Mouse (Mus musculus): ENCODE measurements around the gene Kcnb1. TPM values are rescaled to one million over a fixed set of nuclear protein-coding genes. Genes with fewer than 3 reads are reported as not detected.

Gene Kcnb1
- polyA plus RNA-seq (2015; fragmentation: Nextera tagmentation; extraction: Ambion mirVana): 1.1 TPM in 2 replicates

DNA sequence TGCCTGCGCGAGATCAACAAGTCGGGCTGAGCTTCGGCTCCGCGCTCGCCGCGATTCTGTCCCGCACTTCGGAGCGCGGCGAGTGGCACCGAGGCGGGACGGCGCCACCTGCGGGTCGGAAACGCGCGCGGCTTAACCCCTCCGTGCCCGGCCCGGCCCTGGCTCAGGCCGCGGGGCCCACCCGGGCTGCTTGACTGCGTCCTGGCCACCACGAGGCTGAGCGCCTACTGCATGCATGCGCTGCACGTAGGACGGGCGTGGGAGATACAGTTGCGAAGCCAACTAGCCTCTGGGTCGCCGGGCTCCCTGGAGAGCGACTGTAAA lies at the start of gene Kcnb1:
Gene Kcnb1, minus strand, starts transcription at position 80 of the 324 bp plus-strand sequence.
- peaks cover 13% of the 10 kb centered on the region for H3K4me1 ChIP-seq (ENCODE audit: control insufficient read depth, insufficient read depth, low read length)
- peak; percentile 69 for ATAC-seq
- under 1% methylated on average over 41 of the region's 41 CpGs for WGBS
- H3K36me3 ChIP-seq (ENCODE audit: control insufficient read depth, insufficient read depth, low read length): no peaks in the 10 kb centered on the region
- H3K27me3 ChIP-seq (replicated peaks; ENCODE audit: control insufficient read depth, insufficient read depth, low read length): peaks cover 41% of the 10 kb centered on the region
- peak within 1 kb of the TSS; percentile 64 for H3K4me3 ChIP-seq (ENCODE audit: low read length)
- peak within 1 kb of the TSS; percentile 64 for H3K9ac ChIP-seq (ENCODE audit: low read depth, low read length)
- peak within 1 kb of the TSS; percentile 93 for H3K4me2 ChIP-seq (ENCODE audit: low read depth, low read length)
- H3K27ac ChIP-seq (ENCODE audit: low read length): peak within 1 kb of the TSS; percentile 23
- H3K9me3 ChIP-seq (ENCODE audit: control insufficient read depth, low read length): no peaks in the 10 kb centered on the region

DNA sequence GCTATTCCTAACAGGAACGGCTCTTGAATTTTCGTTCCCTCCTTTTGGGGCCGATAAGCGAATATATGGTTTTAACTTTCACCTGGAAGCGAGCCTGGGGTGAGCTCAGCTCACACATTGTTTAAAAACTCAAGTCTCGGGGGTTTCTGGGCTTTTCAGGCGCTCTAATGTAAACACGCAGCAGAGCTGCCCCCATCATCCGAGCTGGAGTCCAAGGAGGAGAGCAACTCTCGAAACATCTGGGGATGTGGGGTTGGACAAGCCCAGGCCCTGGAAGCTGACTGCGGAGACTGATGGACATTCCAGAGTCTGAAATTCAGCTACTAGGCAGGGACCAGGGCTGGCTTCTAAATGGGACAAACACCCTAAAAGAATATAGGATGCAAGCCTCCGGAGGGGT lies 49.3 kb upstream of the Kcnb1 start:
- Histone ChIP-seq H3K9ac (ENCODE audit: low read depth, low read length) (peak overlapping the region; percentile 30; the same call in 1 of the 2 replicates), H3K36me3 (ENCODE audit: control insufficient read depth, insufficient read depth, low read length) (no peaks in the 10 kb centered on the region), H3K27me3 (replicated peaks; ENCODE audit: control insufficient read depth, insufficient read depth, low read length) (peaks cover 8% of the 10 kb centered on the region; the same call in 1 of the 2 replicates), H3K4me2 (ENCODE audit: low read depth, low read length) (peak overlapping the region; percentile 73), H3K27ac (ENCODE audit: low read length) (peak overlapping the region; percentile 15; the same call in 1 of the 2 replicates), H3K4me1 (ENCODE audit: control insufficient read depth, insufficient read depth, low read length) (peaks cover 11% of the 10 kb centered on the region), H3K4me3 (ENCODE audit: low read length) (peak overlapping the region; percentile 54), H3K9me3 (ENCODE audit: control insufficient read depth, low read length) (no peaks in the 10 kb centered on the region)
- WGBS: 21% methylated on average over 12 of the region's 12 CpGs
- ATAC-seq: no peak

DNA sequence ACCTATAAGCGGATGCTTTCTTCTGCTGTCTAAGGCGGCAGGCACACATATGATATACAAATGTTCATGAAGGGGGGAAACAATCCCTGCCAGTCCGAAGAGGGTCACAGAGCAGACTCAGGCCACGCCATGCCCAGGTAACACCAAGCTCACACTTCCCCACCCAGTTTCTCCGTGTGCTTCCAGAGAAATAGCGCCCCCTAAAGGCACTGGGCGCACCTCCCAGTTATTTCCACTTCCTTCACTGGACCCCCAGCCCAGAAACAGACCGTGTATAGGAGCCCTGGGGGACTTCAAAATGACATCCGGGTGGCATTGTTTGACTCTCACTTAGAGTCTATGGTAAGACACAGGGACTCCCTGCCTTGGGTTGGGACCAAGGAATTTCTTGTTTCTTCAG lies 47.3 kb upstream of the Kcnb1 start:
- no peaks in the 10 kb centered on the region for H3K9me3 ChIP-seq (ENCODE audit: control insufficient read depth, low read length)
- no peak overlapping the region for H3K4me3 ChIP-seq (ENCODE audit: low read length)
- ATAC-seq: no peak
- H3K27me3 ChIP-seq (replicated peaks; ENCODE audit: control insufficient read depth, insufficient read depth, low read length): peaks cover 8% of the 10 kb centered on the region; the same call in 1 of the 2 replicates
- no peak overlapping the region for H3K4me2 ChIP-seq (ENCODE audit: low read depth, low read length)
- H3K4me1 ChIP-seq (ENCODE audit: control insufficient read depth, insufficient read depth, low read length): peaks cover 20% of the 10 kb centered on the region
- no peak overlapping the region for H3K9ac ChIP-seq (ENCODE audit: low read depth, low read length)
- H3K36me3 ChIP-seq (ENCODE audit: control insufficient read depth, insufficient read depth, low read length): no peaks in the 10 kb centered on the region
- H3K27ac ChIP-seq (ENCODE audit: low read length): no peak overlapping the region
- 79% methylated on average over 9 of the region's 9 CpGs for WGBS

DNA sequence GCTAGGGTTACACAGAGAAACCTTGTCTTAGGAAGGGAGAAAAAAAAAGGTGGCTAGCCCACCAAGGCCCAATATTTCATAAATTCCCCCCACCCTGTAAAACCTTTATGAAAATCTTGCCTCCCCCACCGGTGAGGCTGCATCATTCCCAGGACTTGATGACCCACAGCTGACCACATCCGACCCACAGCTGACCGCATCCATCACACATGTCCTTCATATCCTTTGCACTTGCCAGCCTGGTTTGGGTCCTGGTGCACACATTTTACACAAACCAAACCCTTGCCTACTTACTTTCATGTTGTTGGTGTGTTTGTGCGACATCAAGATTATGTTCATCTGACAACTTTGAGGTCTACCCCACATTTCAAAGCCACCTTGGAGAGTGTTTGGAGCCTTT lies 46.2 kb upstream of the Kcnb1 start:
- 97% methylated on average over 4 of the region's 4 CpGs for WGBS
- ATAC-seq: no peak

DNA sequence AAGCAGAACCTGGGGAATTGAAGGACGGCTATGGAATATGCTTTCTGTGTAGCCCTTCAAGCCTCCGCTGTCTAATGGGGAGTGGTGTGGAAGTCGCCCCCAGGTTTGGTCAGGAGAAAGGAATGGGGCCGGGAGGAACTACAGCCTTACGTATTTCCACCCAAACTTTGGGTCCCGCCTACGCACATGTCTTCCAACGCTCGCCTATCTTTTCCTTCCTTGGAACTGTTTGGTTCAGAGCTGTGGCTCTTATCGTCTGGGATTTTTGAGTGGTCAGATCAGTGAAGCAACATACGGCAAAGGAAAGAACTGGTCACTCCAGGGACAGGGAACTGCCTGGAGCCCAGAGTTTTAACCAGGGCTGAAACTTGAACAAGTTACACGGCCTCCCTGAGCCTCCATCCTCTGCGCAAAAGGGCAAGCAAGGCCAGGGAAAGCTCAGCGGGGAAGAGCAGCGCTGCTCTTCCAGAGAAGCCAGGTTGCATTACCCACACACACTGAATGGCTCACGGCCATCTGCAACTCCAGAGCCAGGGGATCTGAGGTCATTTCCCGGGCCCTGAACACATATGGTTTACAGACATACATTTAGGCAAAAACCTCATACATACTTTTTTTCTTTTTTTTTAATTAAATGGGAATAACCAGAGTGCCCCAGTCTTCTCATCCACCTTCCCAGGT lies 45.5 kb upstream of the Kcnb1 start:
- Histone ChIP-seq H3K27ac (ENCODE audit: low read length) (no peak overlapping the region), H3K9ac (ENCODE audit: low read depth, low read length) (no peak overlapping the region), H3K4me3 (ENCODE audit: low read length) (no peak overlapping the region), H3K27me3 (replicated peaks; ENCODE audit: control insufficient read depth, insufficient read depth, low read length) (peaks cover 8% of the 10 kb centered on the region; the same call in 1 of the 2 replicates), H3K4me2 (ENCODE audit: low read depth, low read length) (no peak overlapping the region), H3K9me3 (ENCODE audit: control insufficient read depth, low read length) (no peaks in the 10 kb centered on the region), H3K36me3 (ENCODE audit: control insufficient read depth, insufficient read depth, low read length) (no peaks in the 10 kb centered on the region), H3K4me1 (ENCODE audit: control insufficient read depth, insufficient read depth, low read length) (peaks cover 17% of the 10 kb centered on the region)
- ATAC-seq: no peak
- WGBS: 73% methylated on average over 17 of the region's 17 CpGs

More for the DNA sequence above, 46.2 kb upstream of the Kcnb1 start:
- H3K27ac ChIP-seq (ENCODE audit: low read length): no peak overlapping the region
- no peaks in the 10 kb centered on the region for H3K9me3 ChIP-seq (ENCODE audit: control insufficient read depth, low read length)
- no peak overlapping the region for H3K4me3 ChIP-seq (ENCODE audit: low read length)
- H3K4me2 ChIP-seq (ENCODE audit: low read depth, low read length): no peak overlapping the region
- H3K36me3 ChIP-seq (ENCODE audit: control insufficient read depth, insufficient read depth, low read length): no peaks in the 10 kb centered on the region
- peaks cover 8% of the 10 kb centered on the region; the same call in 1 of the 2 replicates for H3K27me3 ChIP-seq (replicated peaks; ENCODE audit: control insufficient read depth, insufficient read depth, low read length)
- peaks cover 23% of the 10 kb centered on the region for H3K4me1 ChIP-seq (ENCODE audit: control insufficient read depth, insufficient read depth, low read length)
- no peak overlapping the region for H3K9ac ChIP-seq (ENCODE audit: low read depth, low read length)

DNA sequence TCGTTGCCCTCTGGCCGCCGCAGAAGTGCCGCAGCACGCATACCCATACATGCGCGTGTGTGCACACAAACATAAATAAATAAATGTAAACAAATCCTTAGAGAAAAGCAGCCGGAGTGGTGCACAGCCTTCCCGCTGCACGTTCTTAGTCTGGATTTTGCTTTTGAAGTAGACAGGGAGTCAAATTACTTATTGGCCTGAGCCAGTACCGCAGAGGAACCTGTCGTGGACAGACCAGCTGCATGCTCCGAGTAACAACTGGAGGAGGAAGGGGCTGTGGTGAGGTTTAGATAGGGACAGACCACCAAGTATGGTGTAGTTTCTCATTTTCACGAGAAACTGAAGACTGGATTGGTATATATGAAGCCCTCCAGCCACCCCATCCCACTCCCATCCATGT lies 43.8 kb upstream of the Kcnb1 start:
- Histone ChIP-seq H3K9ac (ENCODE audit: low read depth, low read length) (no peak overlapping the region; the same call in 1 of the 2 replicates), H3K4me1 (ENCODE audit: control insufficient read depth, insufficient read depth, low read length) (peaks cover 14% of the 10 kb centered on the region), H3K9me3 (ENCODE audit: control insufficient read depth, low read length) (no peaks in the 10 kb centered on the region), H3K27me3 (replicated peaks; ENCODE audit: control insufficient read depth, insufficient read depth, low read length) (peaks cover 5% of the 10 kb centered on the region; the same call in 1 of the 2 replicates), H3K36me3 (ENCODE audit: control insufficient read depth, insufficient read depth, low read length) (no peaks in the 10 kb centered on the region), H3K4me2 (ENCODE audit: low read depth, low read length) (no peak overlapping the region), H3K27ac (ENCODE audit: low read length) (no peak overlapping the region), H3K4me3 (ENCODE audit: low read length) (no peak overlapping the region)
- 44% methylated on average over 14 of the region's 14 CpGs for WGBS
- no peak for ATAC-seq

DNA sequence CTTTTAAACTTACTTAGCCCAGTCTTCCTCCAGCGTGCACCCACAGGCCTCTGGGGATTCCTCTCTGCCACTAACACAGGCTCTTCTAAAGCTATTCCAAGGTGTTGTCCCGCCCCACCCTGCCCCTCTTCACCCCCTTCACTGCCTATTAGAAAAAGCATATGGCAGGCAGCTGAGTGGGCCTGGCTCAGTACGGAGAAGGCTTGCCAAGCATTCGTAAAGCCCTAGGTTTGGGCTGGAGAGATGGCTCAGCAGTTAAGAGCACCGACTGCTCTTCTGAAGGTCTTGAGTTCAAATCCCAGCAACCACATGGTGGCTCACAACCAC lies 43.0 kb upstream of the Kcnb1 start:
- no peak overlapping the region for H3K27ac ChIP-seq (ENCODE audit: low read length)
- no peak overlapping the region for H3K9ac ChIP-seq (ENCODE audit: low read depth, low read length)
- no peak for ATAC-seq
- H3K9me3 ChIP-seq (ENCODE audit: control insufficient read depth, low read length): no peaks in the 10 kb centered on the region
- H3K36me3 ChIP-seq (ENCODE audit: control insufficient read depth, insufficient read depth, low read length): no peaks in the 10 kb centered on the region
- 80% methylated on average over 5 of the region's 5 CpGs for WGBS
- no peak overlapping the region for H3K4me3 ChIP-seq (ENCODE audit: low read length)
- H3K27me3 ChIP-seq (replicated peaks; ENCODE audit: control insufficient read depth, insufficient read depth, low read length): no peaks in the 10 kb centered on the region; the same call in 1 of the 2 replicates
- peaks cover 14% of the 10 kb centered on the region for H3K4me1 ChIP-seq (ENCODE audit: control insufficient read depth, insufficient read depth, low read length)
- H3K4me2 ChIP-seq (ENCODE audit: low read depth, low read length): no peak overlapping the region

DNA sequence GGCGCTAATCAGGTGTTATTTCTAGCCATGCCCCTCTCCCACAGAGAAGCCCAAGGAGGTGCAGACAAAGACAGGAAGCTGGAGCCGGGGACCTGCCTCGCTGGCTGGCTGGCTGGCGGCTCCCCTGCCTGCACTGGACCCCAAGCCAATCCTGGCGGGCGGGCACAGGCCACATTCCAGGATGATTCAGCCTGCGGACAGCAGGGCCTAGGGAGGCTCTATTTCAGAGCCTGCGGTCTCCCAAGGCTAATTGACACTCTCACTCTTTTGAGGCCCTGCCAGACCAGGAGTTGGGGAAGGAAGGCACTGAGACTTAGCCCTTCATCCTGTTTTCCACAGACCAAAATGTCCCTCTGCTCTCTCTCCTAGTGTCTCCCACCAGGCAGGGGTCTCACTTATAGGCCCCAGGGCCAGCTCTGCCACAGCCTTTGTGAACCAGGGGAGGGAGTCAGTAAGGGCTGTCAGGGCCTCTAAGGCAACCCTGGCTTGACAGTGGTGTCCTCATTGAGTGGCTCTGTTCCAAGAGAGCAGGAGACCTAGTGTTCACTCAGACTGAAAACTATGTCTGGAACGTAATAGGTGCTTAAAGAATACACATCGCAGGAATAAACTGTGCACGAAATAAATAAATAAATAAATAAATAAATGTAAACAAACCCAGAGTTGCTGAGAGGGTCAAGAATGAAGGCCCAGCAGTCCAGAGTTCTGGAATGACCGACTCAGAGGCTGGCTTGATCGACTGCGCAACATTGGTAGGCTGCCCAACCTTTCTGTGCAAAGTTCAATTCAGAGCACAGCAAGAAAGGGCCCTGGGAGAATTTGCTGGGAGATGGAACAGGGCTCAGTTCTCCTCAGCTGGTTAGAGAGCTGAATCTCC lies 42.4 kb upstream of the Kcnb1 start:
- Histone ChIP-seq H3K4me3 (ENCODE audit: low read length) (no peak overlapping the region), H3K27ac (ENCODE audit: low read length) (no peak overlapping the region), H3K4me1 (ENCODE audit: control insufficient read depth, insufficient read depth, low read length) (peaks cover 14% of the 10 kb centered on the region), H3K27me3 (replicated peaks; ENCODE audit: control insufficient read depth, insufficient read depth, low read length) (no peaks in the 10 kb centered on the region), H3K4me2 (ENCODE audit: low read depth, low read length) (no peak overlapping the region), H3K9me3 (ENCODE audit: control insufficient read depth, low read length) (no peaks in the 10 kb centered on the region), H3K9ac (ENCODE audit: low read depth, low read length) (no peak overlapping the region), H3K36me3 (ENCODE audit: control insufficient read depth, insufficient read depth, low read length) (no peaks in the 10 kb centered on the region)
- 53% methylated on average over 14 of the region's 14 CpGs for WGBS
- ATAC-seq: no peak

DNA sequence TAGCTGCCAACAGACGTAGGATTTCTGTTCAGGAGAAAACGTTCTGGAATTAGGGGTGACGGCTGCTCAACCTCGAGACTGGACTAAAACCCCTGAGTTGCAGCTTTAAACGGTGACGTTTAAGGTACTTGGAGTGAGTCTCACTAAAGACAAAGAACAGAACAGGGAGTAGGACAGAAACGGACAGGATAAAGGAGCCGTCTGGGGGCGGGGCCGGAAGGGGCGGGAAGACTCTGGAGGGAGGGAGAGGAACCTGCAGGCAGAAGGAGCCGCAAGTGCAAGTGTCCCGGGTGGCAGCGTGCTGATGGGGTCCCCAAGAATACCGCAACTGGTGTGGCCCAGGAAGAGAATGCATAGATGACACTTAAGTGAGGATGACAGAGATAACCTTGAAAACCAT lies 40.6 kb upstream of the Kcnb1 start:
- Histone ChIP-seq H3K4me2 (ENCODE audit: low read depth, low read length) (peak overlapping the region; percentile 30; the same call in 1 of the 2 replicates), H3K27me3 (replicated peaks; ENCODE audit: control insufficient read depth, insufficient read depth, low read length) (no peaks in the 10 kb centered on the region), H3K9me3 (ENCODE audit: control insufficient read depth, low read length) (no peaks in the 10 kb centered on the region), H3K36me3 (ENCODE audit: control insufficient read depth, insufficient read depth, low read length) (no peaks in the 10 kb centered on the region), H3K27ac (ENCODE audit: low read length) (no peak overlapping the region), H3K9ac (ENCODE audit: low read depth, low read length) (0 out of 2 replicates have a peak overlapping the region, but pooled peaks have one; percentile 10), H3K4me1 (ENCODE audit: control insufficient read depth, insufficient read depth, low read length) (peaks cover 14% of the 10 kb centered on the region), H3K4me3 (ENCODE audit: low read length) (peak overlapping the region; percentile 21)
- no peak for ATAC-seq
- 7% methylated on average over 15 of the region's 15 CpGs for WGBS

Measured in intestine, embryonic 16.5 days (tissue).